Mouse (Mus musculus): ENCODE data around the gene Tbrg4. TPM values are rescaled to one million over a fixed set of nuclear protein-coding genes. Genes with fewer than 3 reads are reported as not detected.

Gene Tbrg4
- polyA plus RNA-seq, 1 experiment from 2014 or later = 29.1 TPM

- no peaks in the 10 kb centered on the region for H3K27me3 ChIP-seq (ENCODE audit: control insufficient read depth, insufficient read depth, low read depth, low read length)
- peaks cover 34% of the 10 kb centered on the region for H3K4me1 ChIP-seq (ENCODE audit: control insufficient read depth, insufficient read depth, low read length)
Observed at GRCm38 (mm10) chr11:6604604-6604936, 21.3 kb downstream of the Tbrg4 start.

GRCm38 (mm10) chr11:6603887-6604603 is 21.8 kb downstream of the Tbrg4 start:
- ATAC-seq = no peak
- peak overlapping the region; percentile 91 for H3K4me2 ChIP-seq (ENCODE audit: low read length)
- H3K4me1 ChIP-seq (ENCODE audit: control insufficient read depth, insufficient read depth, low read length) = peaks cover 39% of the 10 kb centered on the region
- H3K27me3 ChIP-seq (ENCODE audit: control insufficient read depth, insufficient read depth, low read depth, low read length) = no peaks in the 10 kb centered on the region
- peak overlapping the region; percentile 97 for H3K27ac ChIP-seq (ENCODE audit: low read length)
- H3K9me3 ChIP-seq (replicated peaks; ENCODE audit: control insufficient read depth, low read length, poor library complexity, severe bottlenecking) = no peaks in the 10 kb centered on the region
- peak overlapping the region; percentile 54 for H3K4me3 ChIP-seq (ENCODE audit: low read depth, low read length)
- H3K9ac ChIP-seq (ENCODE audit: low read depth, low read length) = peak overlapping the region; percentile 91
- peaks cover 10% of the 10 kb centered on the region for H3K36me3 ChIP-seq (ENCODE audit: control insufficient read depth, insufficient read depth, low read length)
- 6% methylated on average over 12 of the region's 12 CpGs for WGBS

More at GRCm38 (mm10) chr11:6604604-6604936, 21.3 kb downstream of the Tbrg4 start:
- Histone ChIP-seq H3K36me3 (ENCODE audit: control insufficient read depth, insufficient read depth, low read length) (peaks cover 10% of the 10 kb centered on the region), H3K27ac (ENCODE audit: low read length) (peak overlapping the region; percentile 97), H3K9ac (ENCODE audit: low read depth, low read length) (peak overlapping the region; percentile 91), H3K4me3 (ENCODE audit: low read depth, low read length) (peak overlapping the region; percentile 54), H3K4me2 (ENCODE audit: low read length) (peak overlapping the region; percentile 91), H3K9me3 (replicated peaks; ENCODE audit: control insufficient read depth, low read length, poor library complexity, severe bottlenecking) (no peaks in the 10 kb centered on the region)
- no peak for ATAC-seq

- peaks cover 47% of the 10 kb centered on the region for H3K4me1 ChIP-seq (ENCODE audit: control insufficient read depth, insufficient read depth, low read length)
- 74% methylated on average over 9 of the region's 9 CpGs for WGBS
- peak overlapping the region; percentile 91 for H3K4me2 ChIP-seq (ENCODE audit: low read length)
- H3K27me3 ChIP-seq (ENCODE audit: control insufficient read depth, insufficient read depth, low read depth, low read length) = no peaks in the 10 kb centered on the region
- H3K36me3 ChIP-seq (ENCODE audit: control insufficient read depth, insufficient read depth, low read length) = peaks cover 10% of the 10 kb centered on the region
- no peaks in the 10 kb centered on the region for H3K9me3 ChIP-seq (replicated peaks; ENCODE audit: control insufficient read depth, low read length, poor library complexity, severe bottlenecking)
- H3K4me3 ChIP-seq (ENCODE audit: low read depth, low read length) = peak overlapping the region; percentile 54
- peak overlapping the region; percentile 91 for H3K9ac ChIP-seq (ENCODE audit: low read depth, low read length)
- peak overlapping the region; percentile 97; the same call in 1 of the 2 replicates for H3K27ac ChIP-seq (ENCODE audit: low read length)
- ATAC-seq = no peak
Observed at GRCm38 (mm10) chr11:6603224-6603623, 22.6 kb downstream of the Tbrg4 start.

- H3K4me2 ChIP-seq (ENCODE audit: low read length) = peak overlapping the region; percentile 91
- H3K27me3 ChIP-seq (ENCODE audit: control insufficient read depth, insufficient read depth, low read depth, low read length) = no peaks in the 10 kb centered on the region
- 0 out of 2 replicates have a peak overlapping the region, but pooled peaks have one; percentile 97 for H3K27ac ChIP-seq (ENCODE audit: low read length)
- peaks cover 10% of the 10 kb centered on the region for H3K36me3 ChIP-seq (ENCODE audit: control insufficient read depth, insufficient read depth, low read length)
- H3K9ac ChIP-seq (ENCODE audit: low read depth, low read length) = peak overlapping the region; percentile 91
- peaks cover 51% of the 10 kb centered on the region for H3K4me1 ChIP-seq (ENCODE audit: control insufficient read depth, insufficient read depth, low read length)
- H3K9me3 ChIP-seq (replicated peaks; ENCODE audit: control insufficient read depth, low read length, poor library complexity, severe bottlenecking) = no peaks in the 10 kb centered on the region
- no peak overlapping the region; the same call in 1 of the 2 replicates for H3K4me3 ChIP-seq (ENCODE audit: low read depth, low read length)
- ATAC-seq = no peak
- 71% methylated on average over 9 of the region's 9 CpGs for WGBS
Observed at GRCm38 (mm10) chr11:6602662-6603061, 23.2 kb downstream of the Tbrg4 start.

GRCm38 (mm10) chr11:6601649-6602480 is 24.0 kb downstream of the Tbrg4 start:
- Histone ChIP-seq H3K9ac (ENCODE audit: low read depth, low read length) (no peak overlapping the region), H3K4me3 (ENCODE audit: low read depth, low read length) (no peak overlapping the region), H3K27ac (ENCODE audit: low read length) (no peak overlapping the region), H3K9me3 (replicated peaks; ENCODE audit: control insufficient read depth, low read length, poor library complexity, severe bottlenecking) (no peaks in the 10 kb centered on the region), H3K36me3 (ENCODE audit: control insufficient read depth, insufficient read depth, low read length) (peaks cover 12% of the 10 kb centered on the region), H3K4me2 (ENCODE audit: low read length) (no peak overlapping the region), H3K4me1 (ENCODE audit: control insufficient read depth, insufficient read depth, low read length) (peaks cover 44% of the 10 kb centered on the region), H3K27me3 (ENCODE audit: control insufficient read depth, insufficient read depth, low read depth, low read length) (no peaks in the 10 kb centered on the region)
- 83% methylated on average over 20 of the region's 20 CpGs for WGBS
- no peak for ATAC-seq

GRCm38 (mm10) chr11:6600284-6600944 is 25.5 kb downstream of the Tbrg4 start:
- no peaks in the 10 kb centered on the region for H3K27me3 ChIP-seq (ENCODE audit: control insufficient read depth, insufficient read depth, low read depth, low read length)
- peaks cover 19% of the 10 kb centered on the region for H3K36me3 ChIP-seq (ENCODE audit: control insufficient read depth, insufficient read depth, low read length)
- H3K27ac ChIP-seq (ENCODE audit: low read length) = no peak overlapping the region; the same call in 1 of the 2 replicates
- H3K9ac ChIP-seq (ENCODE audit: low read depth, low read length) = no peak overlapping the region
- WGBS = 89% methylated on average over 8 of the region's 8 CpGs
- no peak for ATAC-seq
- H3K9me3 ChIP-seq (replicated peaks; ENCODE audit: control insufficient read depth, low read length, poor library complexity, severe bottlenecking) = no peaks in the 10 kb centered on the region
- H3K4me1 ChIP-seq (ENCODE audit: control insufficient read depth, insufficient read depth, low read length) = peaks cover 36% of the 10 kb centered on the region
- H3K4me3 ChIP-seq (ENCODE audit: low read depth, low read length) = no peak overlapping the region
- no peak overlapping the region for H3K4me2 ChIP-seq (ENCODE audit: low read length)

- H3K27me3 ChIP-seq (ENCODE audit: control insufficient read depth, insufficient read depth, low read depth, low read length) = no peaks in the 10 kb centered on the region
- no peak overlapping the region for H3K4me3 ChIP-seq (ENCODE audit: low read depth, low read length)
- no peaks in the 10 kb centered on the region for H3K9me3 ChIP-seq (replicated peaks; ENCODE audit: control insufficient read depth, low read length, poor library complexity, severe bottlenecking)
- H3K4me1 ChIP-seq (ENCODE audit: control insufficient read depth, insufficient read depth, low read length) = peaks cover 36% of the 10 kb centered on the region
- H3K9ac ChIP-seq (ENCODE audit: low read depth, low read length) = no peak overlapping the region; the same call in 1 of the 2 replicates
- H3K4me2 ChIP-seq (ENCODE audit: low read length) = peak overlapping the region; percentile 63
- H3K27ac ChIP-seq (ENCODE audit: low read length) = peak overlapping the region; percentile 68
- WGBS = 78% methylated on average over 6 of the region's 6 CpGs
- ATAC-seq = 0 out of 2 replicates have a peak, but pooled peaks have one; percentile 2
- peaks cover 19% of the 10 kb centered on the region for H3K36me3 ChIP-seq (ENCODE audit: control insufficient read depth, insufficient read depth, low read length)
Observed at GRCm38 (mm10) chr11:6599831-6600230, 26.0 kb downstream of the Tbrg4 start.

- H3K9ac ChIP-seq (ENCODE audit: low read depth, low read length) = peak overlapping the region; percentile 52
- no peaks in the 10 kb centered on the region for H3K27me3 ChIP-seq (ENCODE audit: control insufficient read depth, insufficient read depth, low read depth, low read length)
- H3K4me1 ChIP-seq (ENCODE audit: control insufficient read depth, insufficient read depth, low read length) = peaks cover 36% of the 10 kb centered on the region
- 9% methylated on average over 27 of the region's 27 CpGs for WGBS
- H3K27ac ChIP-seq (ENCODE audit: low read length) = peak overlapping the region; percentile 68
- H3K4me2 ChIP-seq (ENCODE audit: low read length) = peak overlapping the region; percentile 63
- no peaks in the 10 kb centered on the region for H3K9me3 ChIP-seq (replicated peaks; ENCODE audit: control insufficient read depth, low read length, poor library complexity, severe bottlenecking)
- H3K36me3 ChIP-seq (ENCODE audit: control insufficient read depth, insufficient read depth, low read length) = peaks cover 24% of the 10 kb centered on the region
- peak overlapping the region; percentile 27 for H3K4me3 ChIP-seq (ENCODE audit: low read depth, low read length)
- peak; percentile 18 for ATAC-seq
Observed at GRCm38 (mm10) chr11:6599011-6599681, 26.7 kb downstream of the Tbrg4 start.

All from midbrain, embryonic 16.5 days (tissue).